Mouse (Mus musculus) forelimb bud, embryonic 11.5 days (tissue): ENCODE data around the gene Gm28102.
"Not testable (repeated sequence)": the region's sequence is repeated elsewhere in the genome, so short reads cannot be mapped to it uniquely, and the experiment has no call there.

Experiments
- DNase-seq: peaks from one replicate; pipeline ENCODE4 v3.0.0-alpha.2; 2012; ENCODE audit warnings: low read depth, low spot score

The Gm28102 gene

DNA sequence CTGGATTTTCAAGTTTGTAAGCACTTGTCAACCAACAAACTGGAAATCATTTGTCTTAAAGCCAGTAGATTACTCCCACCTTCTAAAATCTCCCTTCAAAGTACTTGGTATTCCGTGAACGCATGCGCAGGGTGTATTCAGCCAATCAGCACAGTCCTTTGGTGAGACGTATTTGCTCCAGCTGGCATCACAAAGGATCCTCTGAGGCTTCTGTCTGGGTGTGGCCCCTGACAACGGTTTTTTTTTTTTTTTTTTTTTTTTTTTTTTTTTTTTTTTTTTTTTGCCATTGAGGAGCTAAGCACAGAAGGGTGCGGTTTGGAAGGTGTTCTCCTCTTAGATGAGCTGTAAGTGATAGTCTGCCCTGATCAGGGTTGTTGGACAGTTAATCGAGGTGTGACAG lies at the start of gene Gm28102:
Gene Gm28102 (plus strand): TSS at position 301 of the 400 bp plus-strand sequence.
- DNase-seq: not testable (repeated sequence)
